Mouse (Mus musculus) inflammation-experienced regulatory T-cells, adult 6 months (primary cell): ENCODE results near the gene Snap47. TPM values are rescaled to one million over a fixed set of nuclear protein-coding genes. Genes with fewer than 3 reads are reported as not detected.

ENCODE experiments used
- ATAC-seq: one replicate; pipeline ENCODE4 v1.8.0; 2017
- polyA plus RNA-seq, 3 experiments: library from polyadenylated mRNA; unstranded; fragments of 100-300 nt; shearing (Covaris generic); gene quantifications; one replicate each; pipeline ENCODE4 v1.2.1; 2017

Gene Snap47
- polyA plus RNA-seq, result 10 to 100 TPM; 42.0 to 62.2 (median 50.1) TPM

GRCm38 (mm10) chr11:59451086-59451485 lies at the start of gene Snap47:
Gene Snap47 (minus strand): TSS chr11:59451186.
- ATAC-seq, result no peak

- no peak for ATAC-seq
Observed at GRCm38 (mm10) chr11:59497747-59498146, 46.8 kb upstream of the Snap47 start.

GRCm38 (mm10) chr11:59496672-59497310 lies 45.8 kb upstream of the Snap47 start:
- no peak for ATAC-seq

- no peak for ATAC-seq
Observed at GRCm38 (mm10) chr11:59486222-59486621, 35.2 kb upstream of the Snap47 start.

GRCm38 (mm10) chr11:59485641-59486040 lies 34.7 kb upstream of the Snap47 start:
- ATAC-seq, result no peak

- ATAC-seq, result no peak
Observed at GRCm38 (mm10) chr11:59483212-59483611, 32.2 kb upstream of the Snap47 start.

- ATAC-seq, result no peak
Observed at GRCm38 (mm10) chr11:59477240-59477639, 26.3 kb upstream of the Snap47 start.

GRCm38 (mm10) chr11:59472326-59472677 lies 21.3 kb upstream of the Snap47 start, which contains the start of gene Zfp867:
Gene Zfp867 (minus strand): TSS chr11:59472474.
- ATAC-seq, result peak; percentile 97

- peak; percentile 30 for ATAC-seq
Observed at GRCm38 (mm10) chr11:59471413-59472325, 20.7 kb upstream of the Snap47 start.

GRCm38 (mm10) chr11:59460459-59460858 lies 9.5 kb upstream of the Snap47 start:
- no peak for ATAC-seq

- no peak for ATAC-seq
Observed at GRCm38 (mm10) chr11:59458973-59459372, 8.0 kb upstream of the Snap47 start.

- ATAC-seq, result no peak
Observed at GRCm38 (mm10) chr11:59456891-59457290, 5.9 kb upstream of the Snap47 start.

- ATAC-seq, result no peak
Observed at GRCm38 (mm10) chr11:59456346-59456745, 5.4 kb upstream of the Snap47 start.

- peak; percentile 48 for ATAC-seq
Observed at GRCm38 (mm10) chr11:59450230-59450771, 685 bp downstream of the Snap47 start.

- peak; percentile 75 for ATAC-seq
Observed at GRCm38 (mm10) chr11:59449741-59450229, 1.2 kb downstream of the Snap47 start, which contains the start of gene Jmjd4. Gene Jmjd4 (plus strand): TSS chr11:59450045.

GRCm38 (mm10) chr11:59443102-59443501 lies 7.9 kb downstream of the Snap47 start:
- ATAC-seq, result no peak

- ATAC-seq, result no peak
Observed at GRCm38 (mm10) chr11:59437954-59438353, 13.0 kb downstream of the Snap47 start.

GRCm38 (mm10) chr11:59432261-59432660 lies 18.7 kb downstream of the Snap47 start:
- no peak for ATAC-seq

- no peak for ATAC-seq
Observed at GRCm38 (mm10) chr11:59429959-59430358, 21.0 kb downstream of the Snap47 start.

GRCm38 (mm10) chr11:59428057-59428660 lies 22.8 kb downstream of the Snap47 start:
- ATAC-seq, result no peak

GRCm38 (mm10) chr11:59425671-59426101 lies 25.3 kb downstream of the Snap47 start:
- ATAC-seq, result peak; percentile 77

- no peak for ATAC-seq
Observed at GRCm38 (mm10) chr11:59423010-59423588, 27.9 kb downstream of the Snap47 start.
